Comparison of ENCODE assay signal across 24 mouse cellular contexts in genomic region chr5:148714807-148715206, GRCm38 (mm10).
DNase-seq lines count a peak whose midpoint lies in the region; ATAC-seq and TF ChIP-seq lines count a peak whose summit lies in the region.
"Had no signal": no experiment of that assay in that cellular context is flagged by ENCODE, and none has a peak within 500 bp of the region (broad histone marks: within the 10 kb centered on the region; RNA-seq: fewer than 3 reads in every experiment).

No protein-coding gene starts in this region.

- no peak for TF ChIP-seq POLR2A in testis, adult 2 months (IDR thresholded peaks at IDR 0.05; ENCODE audit: control insufficient read depth, low read depth, low read length)

- DNase-seq in testis, postnatal 10 days (ENCODE audit: low spot score): no peak
- peak; percentile 35 for DNase-seq in splenic B cell, adult 2 months (ENCODE audit: low read depth, low spot score)
- no peak for DNase-seq in gastrocnemius, postnatal 4 days (ENCODE audit: low spot score in 2 of 2)
- DNase-seq in thymus, postnatal 25 days: no peak
- no peak for DNase-seq in retina, postnatal 1 day
- DNase-seq: adrenal gland, adult 8-10 months; adrenal gland, postnatal 25 days; cerebellum, adult 18-20 months; cerebellum, adult 9-11 months; cerebellum, postnatal 25 days; gastrocnemius, postnatal 25 days; heart, adult 2 months; heart, postnatal 14 days; heart, postnatal 4 days had no signal

- no peak overlapping the region for H3K4me3 ChIP-seq in testis, adult 2 months (ENCODE audit: control insufficient read depth, low read depth, low read length)
- H3K4me3 ChIP-seq: embryonic facial prominence, embryonic 12.5 days; embryonic facial prominence, embryonic 15.5 days; forebrain, embryonic 15.5 days; heart, adult 2 months; heart, embryonic 10.5 days; heart, embryonic 13.5 days; hindbrain, embryonic 12.5 days; hindbrain, embryonic 15.5 days had no signal

- peak overlapping the region; percentile 71; the same call in 1 of the 2 replicates for H3K27ac ChIP-seq in testis, adult 2 months (ENCODE audit: control insufficient read depth, insufficient read depth, low read depth, low read length)
- H3K27ac ChIP-seq: embryonic facial prominence, embryonic 12.5 days; embryonic facial prominence, embryonic 15.5 days; forebrain, embryonic 15.5 days; heart, adult 2 months; heart, embryonic 10.5 days; heart, embryonic 13.5 days; hindbrain, embryonic 12.5 days; hindbrain, embryonic 15.5 days had no signal

- no peaks in the 10 kb centered on the region for H3K27me3 ChIP-seq in testis, adult 2 months (ENCODE audit: control insufficient read depth, insufficient read depth, low read length)
- no peaks in the 10 kb centered on the region for H3K27me3 ChIP-seq in splenic B cell, adult 2 months (ENCODE audit: control insufficient read depth, insufficient read depth, low read length, poor library complexity, severe bottlenecking)
- H3K27me3 ChIP-seq: embryonic facial prominence, embryonic 12.5 days; embryonic facial prominence, embryonic 15.5 days; forebrain, embryonic 15.5 days; heart, embryonic 13.5 days; hindbrain, embryonic 12.5 days; hindbrain, embryonic 15.5 days had no signal

- H3K4me1 ChIP-seq in testis, adult 2 months (ENCODE audit: control insufficient read depth, insufficient read depth, low read length): peaks cover 5% of the 10 kb centered on the region
- H3K4me1 ChIP-seq: embryonic facial prominence, embryonic 12.5 days; embryonic facial prominence, embryonic 15.5 days; forebrain, embryonic 15.5 days; heart, embryonic 10.5 days; heart, embryonic 13.5 days; hindbrain, embryonic 15.5 days had no signal

- TF ChIP-seq CTCF in testis, adult 2 months (IDR thresholded peaks at IDR 0.05; ENCODE audit: control insufficient read depth, insufficient read depth, insufficient replicate concordance, low read depth, low read length): no peak

- ATAC-seq in CD4-positive, CD25-positive, alpha-beta regulatory T cell, adult 4 months: peak; percentile 69
- peak; percentile 48 for ATAC-seq in inflammation-experienced regulatory T-cells, adult 6 months
- ATAC-seq: forebrain, embryonic 15.5 days had no signal

- no peaks in the 10 kb centered on the region for H3K36me3 ChIP-seq in testis, adult 2 months (ENCODE audit: control insufficient read depth, insufficient read depth, low read length)
- no peaks in the 10 kb centered on the region for H3K36me3 ChIP-seq in splenic B cell, adult 2 months (ENCODE audit: control insufficient read depth, insufficient read depth, low read length, poor library complexity, severe bottlenecking)
- H3K36me3 ChIP-seq: embryonic facial prominence, embryonic 12.5 days; embryonic facial prominence, embryonic 15.5 days; forebrain, embryonic 15.5 days; heart, embryonic 10.5 days; heart, embryonic 13.5 days; hindbrain, embryonic 12.5 days; hindbrain, embryonic 15.5 days had no signal
